Mouse (Mus musculus) frontal cortex, postnatal 36 days (tissue): ENCODE data around the gene Cyth4.
A peak's percentile ranks its signal among the peaks of the same experiment; 100 is the strongest.

ENCODE experiments used
- DNase-seq, 2 experiments: peaks; one replicate each; pipeline ENCODE4 v3.0.0; 2022; ENCODE audit warnings: low spot score in 2 of 2

Cyth4 gene

GRCm38 (mm10) chr15:78616973-78617372 is 20.1 kb downstream of the Cyth4 start:
- DNase-seq, result no peak

- DNase-seq, result peak; percentile 84 to 86
Observed at GRCm38 (mm10) chr15:78623426-78623825, 26.6 kb downstream of the Cyth4 start.

GRCm38 (mm10) chr15:78624431-78624950 is 27.6 kb downstream of the Cyth4 start:
- peak; percentile 55 to 57 for DNase-seq

GRCm38 (mm10) chr15:78624961-78625360 is 28.1 kb downstream of the Cyth4 start:
- DNase-seq, result no peak

- DNase-seq, result no peak
Observed at GRCm38 (mm10) chr15:78626285-78626684, 29.4 kb downstream of the Cyth4 start.

GRCm38 (mm10) chr15:78632387-78632786 is 35.5 kb downstream of the Cyth4 start:
- DNase-seq, result no peak

GRCm38 (mm10) chr15:78633413-78633812 is 36.6 kb downstream of the Cyth4 start:
- no peak for DNase-seq

GRCm38 (mm10) chr15:78634095-78634737 is 37.4 kb downstream of the Cyth4 start:
- peak; percentile 52 to 77 for DNase-seq

- DNase-seq, result peak in 1 of 2 experiments; percentile 21
Observed at GRCm38 (mm10) chr15:78635231-78635630, 38.4 kb downstream of the Cyth4 start.

- no peak for DNase-seq
Observed at GRCm38 (mm10) chr15:78643633-78644032, 46.8 kb downstream of the Cyth4 start.

GRCm38 (mm10) chr15:78644606-78645005 is 47.8 kb downstream of the Cyth4 start:
- DNase-seq, result peak; percentile 49 to 55

GRCm38 (mm10) chr15:78647746-78648145 is 50.9 kb downstream of the Cyth4 start:
- DNase-seq, result no peak

GRCm38 (mm10) chr15:78651169-78651568 is 54.3 kb downstream of the Cyth4 start:
- DNase-seq, result no peak

GRCm38 (mm10) chr15:78664268-78664667 is 67.4 kb downstream of the Cyth4 start:
- DNase-seq, result no peak

- no peak for DNase-seq
Observed at GRCm38 (mm10) chr15:78669221-78669871, 72.5 kb downstream of the Cyth4 start.

- DNase-seq, result peak; percentile 43 to 55
Observed at GRCm38 (mm10) chr15:78670341-78670740, 73.5 kb downstream of the Cyth4 start.
